Mouse (Mus musculus) neural tube, embryonic 15.5 days (tissue): ENCODE data around the gene Arsg. TPM values are rescaled to one million over a fixed set of nuclear protein-coding genes. Genes with fewer than 3 reads are reported as not detected.

Experiments
- ATAC-seq: fragments of 200-750 bp; cut with Nextera tagmentation; 2 replicates; pipeline ENCODE4 v1.8.0; 2017; ENCODE audit warnings: mild to moderate bottlenecking, moderate TSS enrichment, moderate library complexity; ENCODE audit not compliant: low FRiP score
- H3K27ac ChIP-seq: fragments of 300-500 bp; sonication (generic); replicated peaks from 2 replicates; pipeline ENCODE4 v1.5.1; 2015; ENCODE audit warnings: mild to moderate bottlenecking, inconsistent platforms
- H3K27me3 ChIP-seq: fragments of 300-500 bp; sonication (generic); replicated peaks from 2 replicates; pipeline ENCODE4 v1.6.1; 2015; ENCODE audit warnings: inconsistent platforms
- H3K36me3 ChIP-seq: fragments of 300-500 bp; sonication (generic); 2 replicates; pipeline ENCODE4 v1.6.1; 2015; ENCODE audit warnings: inconsistent platforms
- H3K4me1 ChIP-seq: fragments of 300-500 bp; sonication (generic); 2 replicates; pipeline ENCODE4 v1.6.1; 2015; ENCODE audit warnings: inconsistent platforms
- H3K4me2 ChIP-seq: fragments of 300-500 bp; sonication (generic); 2 replicates; pipeline ENCODE4 v1.6.1; 2015; ENCODE audit warnings: inconsistent platforms, mild to moderate bottlenecking, moderate library complexity
- H3K4me3 ChIP-seq: fragments of 300-500 bp; sonication (generic); replicated peaks from 2 replicates; pipeline ENCODE4 v1.5.1; 2015; ENCODE audit warnings: mild to moderate bottlenecking, inconsistent platforms
- H3K9ac ChIP-seq: fragments of 300-500 bp; sonication (generic); replicated peaks from 2 replicates; pipeline ENCODE4 v1.6.1; 2015; ENCODE audit warnings: mild to moderate bottlenecking, inconsistent platforms
- H3K9me3 ChIP-seq: fragments of 300-500 bp; sonication (generic); replicated peaks from 2 replicates; pipeline ENCODE4 v1.6.1; 2016; ENCODE audit warnings: inconsistent platforms
- WGBS: fragments of 180-500 bp; shearing (Covaris S2); methylation state at CpG from one replicate; pipeline ENCODE4 v1.1.7; 2015; ENCODE audit warnings: mixed read lengths; 5-methylcytosine and 5-hydroxymethylcytosine counted together
- polyA plus RNA-seq: library from polyadenylated mRNA; unstranded; fragments of >200 nt; fragmentation: Nextera tagmentation; extraction: Ambion mirVana; gene quantifications from 2 replicates; pipeline ENCODE4 v1.2.1, GENCODE M21; 2015

Arsg gene
- polyA plus RNA-seq, 1 experiment from 2014 or later: 2.8 TPM

DNA sequence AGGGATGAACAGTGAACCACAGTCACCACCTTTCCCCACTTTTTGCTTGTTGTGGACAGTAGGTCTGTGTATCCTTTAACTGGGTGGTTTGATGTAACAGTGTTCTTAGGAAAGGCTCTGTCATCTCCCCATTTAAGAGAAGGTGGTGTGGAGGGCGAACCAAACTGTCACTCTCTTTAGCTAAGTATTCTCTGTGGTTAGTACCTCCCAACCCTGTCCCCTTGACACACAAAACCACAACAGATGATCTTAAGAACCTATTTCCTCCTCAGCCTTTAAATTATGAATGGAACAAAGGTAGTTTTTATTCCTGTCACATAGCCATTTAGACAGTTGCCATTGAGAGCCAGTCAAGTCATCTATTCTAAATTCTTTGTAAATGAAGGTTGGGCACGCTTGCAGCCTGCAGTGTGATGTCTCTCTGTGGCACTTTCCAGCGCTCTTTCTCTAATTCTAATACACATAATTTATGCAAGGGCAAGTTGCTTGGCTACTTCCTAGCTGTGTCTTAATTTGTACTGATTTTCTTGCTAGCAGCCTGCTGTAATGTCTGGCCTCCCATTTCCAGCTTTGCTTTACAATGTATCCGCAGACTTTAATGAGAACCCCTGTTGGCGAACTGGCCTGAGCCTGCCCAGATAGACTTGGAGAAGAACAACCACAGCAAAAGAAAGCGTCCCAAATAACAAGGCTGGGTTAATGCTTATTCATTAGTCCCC is 24.0 kb downstream of the Arsg start:
- no peaks in the 10 kb centered on the region for H3K27me3 ChIP-seq
- no peak overlapping the region for H3K9ac ChIP-seq
- no peaks in the 10 kb centered on the region for H3K9me3 ChIP-seq
- H3K27ac ChIP-seq: no peak overlapping the region
- no peak overlapping the region for H3K4me2 ChIP-seq
- no peaks in the 10 kb centered on the region for H3K36me3 ChIP-seq
- WGBS: 40% methylated on average over 6 of the region's 6 CpGs
- no peak; the same call in 1 of the 2 replicates for ATAC-seq
- peaks cover 19% of the 10 kb centered on the region for H3K4me1 ChIP-seq
- H3K4me3 ChIP-seq: no peak overlapping the region

DNA sequence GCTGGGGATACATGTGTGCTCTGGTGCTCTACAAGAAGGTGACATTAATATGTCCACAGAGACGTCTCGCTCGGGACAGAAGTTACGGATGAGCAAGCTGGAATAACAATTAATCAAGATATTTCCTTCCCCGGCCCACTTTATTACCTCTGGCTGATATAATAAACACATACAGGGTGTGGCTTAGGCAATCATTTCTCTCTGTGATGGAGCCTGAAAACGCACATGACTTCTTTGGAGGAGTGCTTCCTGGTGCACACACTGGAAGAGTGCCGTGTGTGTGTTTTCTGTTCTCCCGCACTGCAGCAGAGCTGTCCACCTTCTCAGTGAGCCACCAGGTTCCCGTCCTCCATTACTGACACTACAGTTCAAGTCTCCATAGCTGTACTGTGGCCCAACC is 24.8 kb downstream of the Arsg start:
- Histone ChIP-seq H3K9me3 (no peaks in the 10 kb centered on the region), H3K27ac (no peak overlapping the region), H3K4me2 (no peak overlapping the region), H3K4me3 (no peak overlapping the region), H3K36me3 (no peaks in the 10 kb centered on the region), H3K4me1 (peaks cover 19% of the 10 kb centered on the region), H3K27me3 (no peaks in the 10 kb centered on the region), H3K9ac (no peak overlapping the region)
- WGBS: 63% methylated on average over 9 of the region's 9 CpGs
- ATAC-seq: no peak

DNA sequence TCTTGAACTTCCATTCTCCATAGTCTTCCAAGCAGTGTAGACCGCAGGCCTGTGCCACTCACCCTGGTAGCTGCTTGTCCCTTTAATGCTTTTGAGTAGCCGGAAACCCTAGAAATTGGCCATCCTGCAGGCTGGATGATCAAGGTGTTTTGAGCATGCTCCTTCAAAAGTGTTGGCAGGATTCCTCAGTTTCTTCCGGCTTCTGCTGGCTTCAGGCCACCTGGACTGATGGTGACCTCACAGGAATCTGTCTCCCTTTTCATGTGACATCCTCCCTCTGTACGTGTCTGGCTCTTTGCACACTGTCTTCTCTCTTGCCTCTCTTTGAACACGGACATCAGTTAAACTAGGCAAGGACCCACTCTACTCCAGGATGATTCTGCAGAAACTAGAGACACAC is 27.0 kb downstream of the Arsg start:
- H3K4me2 ChIP-seq: no peak overlapping the region
- H3K27ac ChIP-seq: no peak overlapping the region
- ATAC-seq: no peak
- peaks cover 22% of the 10 kb centered on the region for H3K4me1 ChIP-seq
- WGBS: 85% methylated on average over 5 of the region's 5 CpGs
- H3K36me3 ChIP-seq: no peaks in the 10 kb centered on the region
- H3K9me3 ChIP-seq: no peaks in the 10 kb centered on the region
- no peaks in the 10 kb centered on the region for H3K27me3 ChIP-seq
- no peak overlapping the region for H3K9ac ChIP-seq
- H3K4me3 ChIP-seq: no peak overlapping the region

DNA sequence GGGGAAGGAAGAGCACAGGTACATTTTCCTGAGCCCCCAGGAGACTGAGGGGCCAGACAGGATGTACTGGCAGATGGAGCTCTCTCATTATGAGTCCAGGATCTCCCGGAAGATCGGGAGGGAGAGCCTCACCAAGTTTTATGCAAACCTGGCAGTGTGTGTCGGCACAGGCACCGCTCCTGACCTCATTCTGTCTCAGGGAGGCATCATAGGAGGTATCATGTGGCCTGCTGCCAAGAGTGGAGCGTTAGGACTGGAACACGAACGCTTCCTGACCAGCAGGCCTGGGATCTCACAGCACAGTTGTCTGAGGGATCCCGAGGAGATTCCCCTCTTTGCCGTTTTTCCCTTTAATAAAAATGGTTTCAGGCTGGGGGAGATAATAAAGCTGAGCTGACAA is 31.8 kb downstream of the Arsg start:
- Histone ChIP-seq H3K27me3 (no peaks in the 10 kb centered on the region), H3K9ac (no peak overlapping the region), H3K4me1 (peaks cover 3% of the 10 kb centered on the region; the same call in 1 of the 2 replicates), H3K9me3 (no peaks in the 10 kb centered on the region; the same call in 1 of the 2 replicates), H3K27ac (no peak overlapping the region), H3K36me3 (no peaks in the 10 kb centered on the region), H3K4me3 (no peak overlapping the region), H3K4me2 (no peak overlapping the region)
- 67% methylated on average over 9 of the region's 9 CpGs for WGBS
- no peak for ATAC-seq

DNA sequence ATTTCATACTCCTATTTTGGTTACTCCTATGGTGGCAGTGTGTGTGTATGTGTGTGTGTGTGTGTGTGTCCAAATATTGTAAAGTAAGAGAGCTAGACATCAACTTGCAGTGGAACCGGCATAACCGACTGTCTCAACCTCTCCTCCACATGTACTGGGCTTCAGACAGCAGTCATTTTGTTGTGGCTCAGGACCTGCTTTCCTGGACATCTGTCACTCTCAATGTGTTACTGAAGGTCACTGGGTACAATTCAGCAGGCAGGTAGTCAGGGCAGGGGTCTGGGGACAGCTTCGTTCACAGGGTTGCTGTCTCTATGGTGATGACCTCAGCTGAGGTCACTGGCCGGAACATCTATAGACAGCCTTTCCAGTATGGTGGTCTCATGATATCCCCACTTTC is 32.6 kb downstream of the Arsg start:
- Histone ChIP-seq H3K4me2 (no peak overlapping the region), H3K4me1 (peaks cover 3% of the 10 kb centered on the region; the same call in 1 of the 2 replicates), H3K27me3 (no peaks in the 10 kb centered on the region), H3K36me3 (no peaks in the 10 kb centered on the region), H3K9ac (no peak overlapping the region), H3K4me3 (no peak overlapping the region), H3K9me3 (no peaks in the 10 kb centered on the region; the same call in 1 of the 2 replicates), H3K27ac (no peak overlapping the region)
- 88% methylated on average over 4 of the region's 4 CpGs for WGBS
- no peak for ATAC-seq

DNA sequence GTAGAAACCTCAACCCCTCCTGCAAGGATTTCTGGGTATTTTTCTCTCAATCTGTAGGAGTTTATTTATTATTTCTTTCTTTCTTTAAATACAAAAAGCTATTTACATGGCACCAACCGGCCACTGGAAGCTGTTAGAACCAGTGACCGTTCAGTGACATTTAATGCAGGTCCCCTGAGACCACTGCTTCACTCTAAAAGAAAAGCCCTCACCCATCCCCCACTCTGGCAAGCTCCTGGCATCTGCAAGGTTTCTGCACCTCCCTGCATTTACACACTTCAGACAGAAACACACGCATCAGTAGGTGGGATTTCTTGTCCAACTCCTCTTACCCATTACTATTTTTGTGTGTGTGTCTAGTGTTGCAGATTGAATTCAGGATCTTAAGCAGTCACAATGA is 33.9 kb downstream of the Arsg start:
- H3K4me3 ChIP-seq: no peak overlapping the region
- no peak overlapping the region for H3K4me2 ChIP-seq
- 43% methylated on average over 3 of the region's 3 CpGs for WGBS
- no peaks in the 10 kb centered on the region for H3K27me3 ChIP-seq
- H3K27ac ChIP-seq: no peak overlapping the region
- H3K9ac ChIP-seq: no peak overlapping the region
- H3K4me1 ChIP-seq: peaks cover 3% of the 10 kb centered on the region; the same call in 1 of the 2 replicates
- no peaks in the 10 kb centered on the region for H3K36me3 ChIP-seq
- no peaks in the 10 kb centered on the region; the same call in 1 of the 2 replicates for H3K9me3 ChIP-seq
- no peak for ATAC-seq

DNA sequence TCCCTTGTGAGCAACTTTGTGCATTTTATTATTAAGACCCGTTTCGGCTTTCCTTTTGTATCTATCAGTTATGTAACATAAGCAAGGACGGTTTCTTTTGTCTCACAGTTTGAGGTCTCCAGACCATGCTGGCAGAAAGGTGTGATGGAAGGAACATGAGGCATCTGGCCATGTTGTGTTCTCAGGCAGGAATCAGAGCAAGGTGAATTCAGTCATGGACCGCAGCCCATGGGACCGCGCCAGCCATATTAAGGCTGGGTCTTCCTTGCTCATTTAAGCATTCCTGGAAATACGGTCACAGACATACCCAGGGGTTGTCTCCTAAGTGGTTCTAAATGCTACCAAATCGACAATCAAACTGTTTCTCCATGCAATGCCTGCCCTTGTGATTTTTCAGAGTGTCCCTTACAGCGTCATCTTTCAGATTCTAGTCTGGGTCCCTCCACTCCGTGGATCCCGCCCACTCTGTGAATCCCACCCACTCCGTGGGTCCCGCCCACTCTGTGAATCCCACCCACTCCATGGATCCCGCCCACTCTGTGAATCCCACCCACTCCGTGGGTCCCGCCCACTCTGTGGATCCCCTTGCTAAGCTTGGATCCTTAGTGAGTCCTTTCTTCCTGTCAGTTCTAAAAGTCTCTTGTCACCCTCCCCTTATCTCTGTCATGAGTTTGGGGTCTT is 40.0 kb downstream of the Arsg start:
- H3K27ac ChIP-seq: no peak overlapping the region
- H3K27me3 ChIP-seq: no peaks in the 10 kb centered on the region
- no peaks in the 10 kb centered on the region; the same call in 1 of the 2 replicates for H3K9me3 ChIP-seq
- no peak overlapping the region for H3K9ac ChIP-seq
- no peak for ATAC-seq
- no peaks in the 10 kb centered on the region for H3K4me1 ChIP-seq
- WGBS: 88% methylated on average over 16 of the region's 16 CpGs
- no peak overlapping the region for H3K4me2 ChIP-seq
- H3K4me3 ChIP-seq: no peak overlapping the region
- H3K36me3 ChIP-seq: no peaks in the 10 kb centered on the region

DNA sequence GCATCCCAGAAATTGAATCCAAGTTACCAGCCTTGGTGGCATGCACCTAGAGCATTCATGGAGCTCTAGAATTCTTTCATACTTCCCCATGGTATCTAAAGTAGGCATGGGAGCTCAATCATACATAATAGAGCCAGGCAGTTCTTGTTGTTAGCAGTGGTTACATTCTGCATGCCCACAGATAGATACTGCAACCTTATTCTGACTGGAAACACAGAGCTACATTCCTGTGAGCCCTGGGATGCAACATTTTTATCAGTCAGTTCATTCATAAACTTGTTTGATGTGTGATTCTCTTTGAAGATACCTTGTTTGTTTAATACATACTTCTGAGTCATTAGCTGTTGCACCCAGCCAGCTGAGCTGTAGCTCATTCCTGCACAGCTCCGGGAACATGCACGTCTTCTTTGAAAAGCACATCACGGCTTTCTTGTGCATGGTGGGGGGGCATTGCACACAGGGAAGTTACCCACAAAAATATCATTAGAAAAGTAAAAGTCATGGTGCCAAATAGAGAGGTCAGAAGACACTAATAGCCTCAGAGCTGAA is 41.0 kb downstream of the Arsg start:
- ATAC-seq: no peak

DNA sequence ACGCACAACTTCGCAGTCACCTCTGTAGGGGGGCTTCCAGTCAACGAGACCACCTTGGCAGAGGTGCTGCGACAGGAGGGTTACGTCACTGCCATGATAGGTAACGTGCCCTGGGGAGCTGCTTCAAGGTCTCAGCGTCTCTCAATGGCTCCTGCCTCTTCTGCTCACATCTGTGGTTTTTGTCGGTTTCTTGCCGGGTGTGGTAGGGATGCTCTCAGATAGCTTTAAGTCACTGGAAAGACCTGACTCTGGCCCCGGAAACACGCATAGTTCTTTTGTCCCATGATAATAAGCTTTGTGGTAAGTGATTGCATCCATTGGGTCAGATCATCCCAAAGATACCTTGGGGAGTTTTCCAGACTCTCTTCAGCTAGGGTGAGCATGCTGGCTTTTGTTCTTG is 44.2 kb downstream of the Arsg start:
- ATAC-seq: no peak

More for the DNA sequence above, 41.0 kb downstream of the Arsg start:
- H3K27ac ChIP-seq: no peak overlapping the region
- WGBS: 82% methylated on average over 3 of the region's 3 CpGs
- no peaks in the 10 kb centered on the region for H3K36me3 ChIP-seq
- no peak overlapping the region for H3K4me2 ChIP-seq
- H3K9ac ChIP-seq: no peak overlapping the region
- H3K27me3 ChIP-seq: no peaks in the 10 kb centered on the region
- no peaks in the 10 kb centered on the region for H3K4me1 ChIP-seq
- H3K9me3 ChIP-seq: no peaks in the 10 kb centered on the region; the same call in 1 of the 2 replicates
- H3K4me3 ChIP-seq: no peak overlapping the region

DNA sequence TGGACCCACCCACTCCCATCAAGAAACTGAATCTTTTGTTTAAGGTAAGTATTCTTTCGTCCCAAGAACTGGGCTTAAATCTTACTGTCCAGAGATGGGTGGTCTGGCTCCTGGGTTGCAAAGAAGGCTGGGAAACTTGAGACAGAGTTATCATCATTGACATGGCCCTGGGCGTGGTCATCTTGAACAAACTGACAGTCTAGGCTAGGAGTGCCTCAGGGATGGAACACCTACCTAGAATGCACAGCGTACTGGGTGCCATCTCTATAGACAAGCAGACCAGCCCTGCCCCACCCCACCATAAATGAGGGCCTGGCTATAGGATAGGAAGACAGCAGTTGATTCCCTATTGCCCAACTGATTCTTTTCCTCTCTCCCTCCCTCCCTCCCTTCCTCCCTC is 44.6 kb downstream of the Arsg start:
- Histone ChIP-seq H3K9me3 (no peaks in the 10 kb centered on the region), H3K4me2 (no peak overlapping the region), H3K36me3 (no peaks in the 10 kb centered on the region), H3K27ac (no peak overlapping the region), H3K9ac (no peak overlapping the region), H3K4me1 (0 out of 2 replicates have a peak, but pooled peaks cover 2% of the 10 kb centered on the region), H3K27me3 (no peaks in the 10 kb centered on the region), H3K4me3 (no peak overlapping the region)
- no peak for ATAC-seq
- 94% methylated on average over 3 of the region's 3 CpGs for WGBS

More for the DNA sequence above, 44.2 kb downstream of the Arsg start:
- Histone ChIP-seq H3K27ac (no peak overlapping the region), H3K36me3 (no peaks in the 10 kb centered on the region), H3K9ac (no peak overlapping the region), H3K4me3 (no peak overlapping the region), H3K27me3 (no peaks in the 10 kb centered on the region), H3K4me1 (0 out of 2 replicates have a peak, but pooled peaks cover 2% of the 10 kb centered on the region), H3K9me3 (no peaks in the 10 kb centered on the region), H3K4me2 (no peak overlapping the region)
- WGBS: 93% methylated on average over 11 of the region's 11 CpGs

DNA sequence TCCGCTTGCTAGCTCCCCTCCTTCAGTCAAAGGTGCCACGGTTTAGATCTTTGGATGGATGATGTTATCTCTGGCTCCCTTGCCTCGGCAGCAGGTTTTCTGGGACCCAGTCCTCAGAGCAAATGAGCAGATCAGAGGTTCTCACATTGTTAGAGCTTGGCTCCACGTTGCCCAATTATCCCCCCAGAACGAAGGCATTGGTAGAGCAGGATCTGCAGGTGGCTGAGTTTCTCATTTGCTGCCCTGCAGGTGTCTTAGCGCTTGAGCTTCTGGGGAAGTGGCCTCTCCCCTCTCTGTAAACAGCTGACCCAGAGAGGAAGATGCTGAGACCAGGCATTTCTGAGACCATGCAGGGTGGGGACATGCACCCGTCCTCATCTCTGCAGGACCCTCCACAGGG is 47.8 kb downstream of the Arsg start:
- no peak overlapping the region for H3K9ac ChIP-seq
- no peak overlapping the region for H3K4me3 ChIP-seq
- 0 out of 2 replicates have a peak, but pooled peaks cover 2% of the 10 kb centered on the region for H3K4me1 ChIP-seq
- H3K27me3 ChIP-seq: no peaks in the 10 kb centered on the region
- ATAC-seq: no peak
- H3K27ac ChIP-seq: no peak overlapping the region
- WGBS: 62% methylated on average over 7 of the region's 7 CpGs
- no peaks in the 10 kb centered on the region for H3K9me3 ChIP-seq
- H3K36me3 ChIP-seq: no peaks in the 10 kb centered on the region
- H3K4me2 ChIP-seq: no peak overlapping the region

DNA sequence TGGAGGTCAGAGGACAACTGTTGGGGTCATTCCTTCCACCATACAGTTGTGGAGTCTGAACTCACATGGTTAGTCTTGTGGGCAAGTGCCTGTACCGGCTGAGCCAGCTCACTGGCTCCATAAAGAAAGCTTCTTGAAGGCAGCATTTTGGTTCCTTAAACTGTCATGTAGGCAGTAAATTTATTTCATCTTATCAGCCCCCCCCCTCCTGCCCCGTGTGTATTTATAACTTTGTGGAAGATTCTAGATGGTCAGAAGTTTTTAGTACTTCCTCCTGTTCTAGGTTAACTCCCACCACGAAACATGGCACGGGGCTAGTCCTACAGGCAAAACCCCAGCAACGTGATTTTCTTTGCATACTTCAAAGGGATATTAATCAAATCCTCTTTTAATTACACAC is 51.7 kb downstream of the Arsg start:
- no peak for ATAC-seq
- Histone ChIP-seq H3K27ac (no peak overlapping the region), H3K27me3 (no peaks in the 10 kb centered on the region), H3K4me3 (no peak overlapping the region), H3K9ac (no peak overlapping the region), H3K36me3 (no peaks in the 10 kb centered on the region), H3K4me2 (no peak overlapping the region), H3K9me3 (no peaks in the 10 kb centered on the region), H3K4me1 (0 out of 2 replicates have a peak, but pooled peaks cover 2% of the 10 kb centered on the region)
- WGBS: 79% methylated on average over 5 of the region's 5 CpGs
